Mouse (Mus musculus): ENCODE results near the gene Iqcn.
A peak's percentile ranks its signal among the peaks of the same experiment; 100 is the strongest.

Gene Iqcn

GRCm38 (mm10) chr8:70703287-70703686 lies at the start of gene Iqcn:
Gene Iqcn (plus strand): TSS chr8:70703457.
- no peak for DNase-seq

- no peak for DNase-seq
Measured at GRCm38 (mm10) chr8:70654121-70654520, 49.1 kb upstream of the Iqcn start.

- no peak for DNase-seq
Measured at GRCm38 (mm10) chr8:70655469-70655868, 47.8 kb upstream of the Iqcn start.

- DNase-seq: no peak
Measured at GRCm38 (mm10) chr8:70656193-70656790, 47.0 kb upstream of the Iqcn start.

GRCm38 (mm10) chr8:70657214-70657613 lies 46.0 kb upstream of the Iqcn start:
- DNase-seq: no peak

GRCm38 (mm10) chr8:70657739-70658138 lies 45.5 kb upstream of the Iqcn start:
- DNase-seq: no peak

- DNase-seq: no peak
Measured at GRCm38 (mm10) chr8:70658897-70659603, 44.2 kb upstream of the Iqcn start.

GRCm38 (mm10) chr8:70659604-70660272 lies 43.5 kb upstream of the Iqcn start:
- peak; percentile 98 for DNase-seq

GRCm38 (mm10) chr8:70660273-70660725 lies 43.0 kb upstream of the Iqcn start, which contains the start of gene Pgpep1:
Gene Pgpep1 (minus strand): TSS chr8:70660388.
- peak; percentile 61 to 77 for DNase-seq

GRCm38 (mm10) chr8:70663691-70664090 lies 39.6 kb upstream of the Iqcn start:
- DNase-seq: no peak

GRCm38 (mm10) chr8:70664631-70665030 lies 38.6 kb upstream of the Iqcn start:
- no peak for DNase-seq

- DNase-seq: peak in 1 of 2 experiments; percentile 67
Measured at GRCm38 (mm10) chr8:70665599-70665998, 37.7 kb upstream of the Iqcn start.

GRCm38 (mm10) chr8:70667071-70667470 lies 36.2 kb upstream of the Iqcn start:
- no peak for DNase-seq

- DNase-seq: peak; percentile 63 to 75
Measured at GRCm38 (mm10) chr8:70671615-70672324, 31.5 kb upstream of the Iqcn start.

GRCm38 (mm10) chr8:70672325-70673078 lies 30.8 kb upstream of the Iqcn start:
- peak in 1 of 2 experiments; percentile 36 for DNase-seq

GRCm38 (mm10) chr8:70673079-70673856 lies 30.0 kb upstream of the Iqcn start, which contains the start of gene Lsm4:
Gene Lsm4 (plus strand): TSS chr8:70673248.
- DNase-seq: peak; percentile 94 to 98

GRCm38 (mm10) chr8:70674109-70674508 lies 29.1 kb upstream of the Iqcn start:
- peak in 1 of 2 experiments; percentile 12 for DNase-seq

GRCm38 (mm10) chr8:70674716-70675115 lies 28.5 kb upstream of the Iqcn start:
- DNase-seq: peak in 1 of 2 experiments; percentile 30

- DNase-seq: peak in 1 of 2 experiments; percentile 18
Measured at GRCm38 (mm10) chr8:70675336-70675735, 27.9 kb upstream of the Iqcn start.

GRCm38 (mm10) chr8:70677451-70678080 lies 25.7 kb upstream of the Iqcn start:
- DNase-seq: peak; percentile 47 to 73

- no peak for DNase-seq
Measured at GRCm38 (mm10) chr8:70678679-70679078, 24.6 kb upstream of the Iqcn start.
